Mouse (Mus musculus): Measurements from ENCODE around the gene Ap1m1. TPM values are rescaled to one million over a fixed set of nuclear protein-coding genes. Genes with fewer than 3 reads are reported as not detected.

Gene Ap1m1
- polyA plus RNA-seq, 1 experiment from 2014 or later: 64.1 TPM

DNA sequence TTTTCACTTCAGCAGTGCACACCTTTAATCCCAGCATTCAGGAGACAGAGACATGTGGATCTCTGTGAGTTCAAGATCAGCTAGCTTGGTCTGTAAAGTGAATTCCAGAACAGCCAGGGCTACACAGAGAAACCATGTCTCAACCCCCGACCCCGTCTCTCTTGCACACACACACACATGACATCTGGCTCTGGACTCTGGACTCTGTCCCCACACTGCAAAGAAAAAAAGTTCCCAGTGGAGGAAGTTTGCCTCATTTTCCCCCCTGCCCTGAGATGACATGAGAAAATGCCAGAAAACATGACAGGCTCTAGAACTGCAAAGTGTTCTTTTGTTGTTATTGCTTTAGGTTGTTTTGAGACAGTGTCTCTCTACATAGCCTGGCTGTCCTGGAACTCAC lies 20.0 kb downstream of the Ap1m1 start:
- Histone ChIP-seq H3K9ac (no peak overlapping the region), H3K36me3 (peaks cover 17% of the 10 kb centered on the region), H3K9me3 (replicated peaks) (no peaks in the 10 kb centered on the region), H3K4me1 (replicated peaks) (peaks cover 2% of the 10 kb centered on the region; the same call in 1 of the 2 replicates), H3K27ac (no peak overlapping the region), H3K27me3 (no peaks in the 10 kb centered on the region), H3K4me3 (replicated peaks) (no peak overlapping the region), H3K4me2 (no peak overlapping the region)
- DNase-seq: no peak
- ATAC-seq (ENCODE audit: low read depth): no peak
- WGBS (ENCODE audit: insufficient replicate concordance): 47% methylated on average over 2 of the region's 2 CpGs

DNA sequence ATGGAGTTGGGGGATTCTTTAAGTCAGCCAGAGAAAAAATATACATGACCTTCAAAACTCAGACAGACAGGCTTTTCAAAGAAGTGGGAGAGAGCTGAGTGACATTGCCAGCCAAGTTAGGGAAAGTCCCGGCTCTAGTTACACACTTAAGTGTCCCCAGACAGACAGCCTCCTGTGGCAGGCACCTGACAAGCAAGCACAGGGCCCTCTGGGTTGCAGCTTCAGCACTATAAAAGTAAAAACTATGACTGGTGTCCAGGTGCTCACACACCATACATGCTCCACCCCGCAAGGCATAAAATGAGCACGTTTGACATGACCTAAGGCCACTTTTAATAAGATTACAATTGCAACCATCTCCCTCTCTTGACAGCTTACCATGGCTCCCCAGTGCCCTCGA lies 20.8 kb downstream of the Ap1m1 start:
- Histone ChIP-seq H3K27me3 (no peaks in the 10 kb centered on the region), H3K9ac (no peak overlapping the region), H3K36me3 (peaks cover 9% of the 10 kb centered on the region), H3K4me3 (replicated peaks) (no peak overlapping the region), H3K4me1 (replicated peaks) (peaks cover 2% of the 10 kb centered on the region; the same call in 1 of the 2 replicates), H3K9me3 (replicated peaks) (no peaks in the 10 kb centered on the region), H3K27ac (no peak overlapping the region), H3K4me2 (no peak overlapping the region)
- no peak for ATAC-seq (ENCODE audit: low read depth)
- DNase-seq: no peak
- 56% methylated on average over 4 of the region's 4 CpGs for WGBS (ENCODE audit: insufficient replicate concordance)

DNA sequence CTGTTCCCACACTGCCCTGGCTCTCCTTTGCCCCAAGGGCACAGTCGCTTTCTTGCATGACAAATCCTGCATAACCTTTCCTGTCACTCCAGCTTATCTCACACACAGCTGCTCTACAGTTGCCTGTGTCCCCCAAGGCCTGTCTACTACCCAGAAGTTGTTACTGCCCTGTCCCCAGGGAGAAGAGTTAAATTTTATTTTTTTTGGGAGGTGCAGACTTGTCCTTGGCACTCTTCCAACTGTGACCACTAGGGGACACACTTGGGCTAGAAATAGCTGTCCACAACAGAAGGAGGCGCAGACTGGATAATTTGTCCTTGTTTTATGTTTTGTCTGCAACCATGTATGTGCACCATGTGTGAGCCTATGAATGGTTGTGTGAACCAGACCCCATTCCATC lies 21.2 kb downstream of the Ap1m1 start:
- Histone ChIP-seq H3K27ac (no peak overlapping the region), H3K4me3 (replicated peaks) (no peak overlapping the region), H3K36me3 (peaks cover 5% of the 10 kb centered on the region), H3K27me3 (no peaks in the 10 kb centered on the region), H3K9me3 (replicated peaks) (no peaks in the 10 kb centered on the region), H3K4me1 (replicated peaks) (peaks cover 2% of the 10 kb centered on the region; the same call in 1 of the 2 replicates), H3K4me2 (no peak overlapping the region), H3K9ac (no peak overlapping the region)
- peak; percentile 29 for ATAC-seq (ENCODE audit: low read depth)
- peak; percentile 32 for DNase-seq
- 28% methylated on average over 2 of the region's 2 CpGs for WGBS (ENCODE audit: insufficient replicate concordance)

DNA sequence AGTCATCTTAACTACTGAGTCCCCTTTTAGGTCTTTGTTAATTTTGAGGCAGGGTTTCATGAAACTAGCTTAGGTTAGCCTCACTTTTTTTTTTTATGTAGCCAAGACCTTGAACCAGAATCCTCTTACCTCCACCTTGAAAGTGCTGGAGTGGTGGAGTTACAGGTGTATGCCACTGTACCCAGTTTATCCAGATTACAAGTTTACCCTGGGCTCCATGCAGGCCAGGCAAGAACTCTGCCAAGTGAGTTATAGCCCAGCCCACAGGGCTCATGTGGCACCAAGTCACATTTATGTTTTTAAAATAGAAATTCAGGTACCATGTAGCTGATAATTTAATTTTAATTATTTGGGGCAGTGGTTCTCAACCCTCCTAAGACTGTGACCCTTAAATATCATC lies 21.6 kb downstream of the Ap1m1 start:
- H3K4me2 ChIP-seq: no peak overlapping the region
- no peaks in the 10 kb centered on the region for H3K27me3 ChIP-seq
- peaks cover 4% of the 10 kb centered on the region for H3K36me3 ChIP-seq
- H3K9me3 ChIP-seq (replicated peaks): no peaks in the 10 kb centered on the region
- H3K4me1 ChIP-seq (replicated peaks): peaks cover 2% of the 10 kb centered on the region; the same call in 1 of the 2 replicates
- no peak for DNase-seq
- no peak overlapping the region for H3K9ac ChIP-seq
- H3K4me3 ChIP-seq (replicated peaks): no peak overlapping the region
- no peak overlapping the region for H3K27ac ChIP-seq
- ATAC-seq (ENCODE audit: low read depth): no peak

DNA sequence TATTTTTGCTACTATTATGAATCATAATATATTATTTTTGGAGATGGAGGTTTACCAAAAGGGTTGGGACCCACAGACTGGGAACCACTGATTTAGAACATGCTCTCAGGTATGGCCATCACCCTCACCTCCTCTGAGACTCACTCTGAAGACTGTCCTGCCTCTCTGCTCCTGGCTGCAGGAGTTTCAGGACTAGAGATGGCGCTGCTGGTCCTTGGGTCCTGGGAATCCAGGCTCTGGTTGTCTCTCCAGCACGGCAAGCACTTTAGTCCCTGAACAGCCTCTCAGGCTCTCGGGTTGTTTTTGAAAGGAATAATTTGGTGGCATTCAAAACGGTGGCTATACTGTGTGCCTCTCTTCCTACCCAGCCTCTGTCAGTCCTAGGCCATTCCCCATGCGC lies 22.1 kb downstream of the Ap1m1 start:
- Histone ChIP-seq H3K9me3 (replicated peaks) (no peaks in the 10 kb centered on the region), H3K4me1 (replicated peaks) (peaks cover 2% of the 10 kb centered on the region; the same call in 1 of the 2 replicates), H3K4me3 (replicated peaks) (no peak overlapping the region), H3K9ac (no peak overlapping the region), H3K36me3 (peaks cover under 1% of the 10 kb centered on the region), H3K27me3 (no peaks in the 10 kb centered on the region), H3K4me2 (no peak overlapping the region), H3K27ac (no peak overlapping the region)
- DNase-seq (no peak), ATAC-seq (ENCODE audit: low read depth) (no peak)
- WGBS (ENCODE audit: insufficient replicate concordance): 58% methylated on average over 5 of the region's 5 CpGs

DNA sequence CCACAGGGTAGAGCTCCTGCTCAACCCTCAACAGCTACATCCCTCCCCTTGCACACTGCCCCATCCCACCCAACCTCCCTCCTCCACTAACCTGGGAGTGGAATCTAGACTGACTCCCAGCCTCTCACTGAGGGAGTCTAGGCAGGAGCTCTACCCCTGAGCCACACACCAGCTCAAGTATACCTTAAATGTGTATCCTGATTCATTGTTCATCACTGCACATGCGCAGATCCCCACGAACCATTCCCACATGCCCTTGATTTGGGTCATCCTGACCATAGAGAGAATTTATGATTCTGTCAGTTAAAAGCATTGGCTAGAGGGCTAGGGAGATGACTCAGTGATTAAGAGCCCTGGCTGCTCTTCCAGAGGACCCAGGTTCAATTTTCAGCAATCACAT lies 22.9 kb downstream of the Ap1m1 start:
- H3K4me2 ChIP-seq: no peak overlapping the region
- H3K9me3 ChIP-seq (replicated peaks): no peaks in the 10 kb centered on the region
- no peaks in the 10 kb centered on the region for H3K27me3 ChIP-seq
- no peak overlapping the region for H3K4me3 ChIP-seq (replicated peaks)
- DNase-seq: no peak
- no peak for ATAC-seq (ENCODE audit: low read depth)
- H3K4me1 ChIP-seq (replicated peaks): peaks cover 2% of the 10 kb centered on the region; the same call in 1 of the 2 replicates
- H3K36me3 ChIP-seq: no peaks in the 10 kb centered on the region
- H3K9ac ChIP-seq: no peak overlapping the region
- no peak overlapping the region for H3K27ac ChIP-seq
- WGBS (ENCODE audit: insufficient replicate concordance): 71% methylated on average over 2 of the region's 2 CpGs

DNA sequence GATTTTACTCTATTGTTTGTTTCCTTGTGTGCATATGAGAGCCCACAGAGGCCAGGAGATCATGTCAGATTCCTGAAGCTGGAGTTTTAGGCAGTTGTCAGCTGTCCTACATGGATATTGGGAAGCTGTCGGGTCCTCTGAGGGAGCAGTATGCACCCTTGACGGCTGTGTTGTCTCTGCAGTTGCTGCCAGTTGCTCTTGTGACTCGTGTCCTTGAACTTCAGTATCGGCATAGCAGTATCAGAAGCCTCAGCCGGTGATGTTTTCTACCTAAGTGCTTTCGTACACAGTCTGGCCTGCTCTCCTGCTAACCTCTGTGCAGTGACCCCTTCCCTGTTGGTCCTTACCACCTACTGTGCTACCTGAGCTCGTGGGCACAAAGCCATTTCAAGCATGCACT lies 23.6 kb downstream of the Ap1m1 start:
- Histone ChIP-seq H3K4me3 (replicated peaks) (no peak overlapping the region), H3K9me3 (replicated peaks) (no peaks in the 10 kb centered on the region), H3K4me2 (no peak overlapping the region), H3K27ac (no peak overlapping the region), H3K36me3 (no peaks in the 10 kb centered on the region), H3K27me3 (no peaks in the 10 kb centered on the region), H3K9ac (no peak overlapping the region), H3K4me1 (replicated peaks) (peaks cover 7% of the 10 kb centered on the region)
- 55% methylated on average over 7 of the region's 7 CpGs for WGBS (ENCODE audit: insufficient replicate concordance)
- ATAC-seq (ENCODE audit: low read depth): no peak
- no peak for DNase-seq

DNA sequence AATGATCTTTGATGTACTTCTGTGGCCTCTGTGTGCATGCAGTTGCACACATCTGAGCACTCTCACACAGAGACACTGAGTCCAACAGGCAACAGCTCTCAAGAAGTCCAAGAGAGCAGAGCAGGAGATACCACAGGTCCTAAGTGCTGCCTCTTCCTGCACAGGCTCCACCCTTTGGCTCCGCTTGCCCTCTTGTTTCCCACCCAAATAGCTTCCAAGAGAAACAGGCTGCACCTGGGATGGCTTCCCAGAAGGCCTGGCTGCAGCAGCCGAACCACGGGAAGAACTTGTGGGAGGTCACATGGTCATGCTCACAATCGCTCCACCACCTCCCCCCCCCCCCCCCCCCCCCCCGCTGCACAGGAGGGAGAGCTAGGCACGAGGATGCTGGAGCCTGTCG lies 25.5 kb downstream of the Ap1m1 start:
- no peak for DNase-seq
- 46% methylated on average over 6 of the region's 7 CpGs for WGBS (ENCODE audit: insufficient replicate concordance)

DNA sequence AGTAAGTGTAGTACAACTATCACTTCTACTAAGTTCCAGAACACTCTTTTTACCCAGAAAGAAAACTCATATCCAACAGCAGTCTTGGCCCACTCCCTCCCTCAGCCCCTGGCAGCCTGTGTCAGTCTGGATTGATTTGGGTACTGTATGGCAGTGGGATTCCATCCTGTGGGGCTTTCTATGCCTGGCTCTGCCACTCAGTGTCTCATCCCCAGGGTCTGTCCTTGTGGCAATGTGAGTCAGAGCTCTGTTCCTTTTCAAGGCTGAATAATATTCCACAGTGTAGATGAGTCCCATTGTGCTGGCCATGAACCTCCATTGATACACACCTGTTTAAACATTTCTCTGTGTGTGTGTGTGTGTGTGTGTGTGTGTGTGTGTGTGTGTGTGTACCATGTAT lies 26.9 kb downstream of the Ap1m1 start:
- H3K4me1 ChIP-seq (replicated peaks): peaks cover 30% of the 10 kb centered on the region
- no peaks in the 10 kb centered on the region for H3K27me3 ChIP-seq
- no peak overlapping the region for H3K4me3 ChIP-seq (replicated peaks)
- DNase-seq (no peak), ATAC-seq (ENCODE audit: low read depth) (no peak)
- H3K9ac ChIP-seq: no peak overlapping the region
- no peaks in the 10 kb centered on the region for H3K36me3 ChIP-seq
- no peak overlapping the region for H3K4me2 ChIP-seq
- H3K9me3 ChIP-seq (replicated peaks): no peaks in the 10 kb centered on the region
- H3K27ac ChIP-seq: no peak overlapping the region

More for the DNA sequence above, 25.5 kb downstream of the Ap1m1 start:
- H3K9me3 ChIP-seq (replicated peaks): no peaks in the 10 kb centered on the region
- H3K4me3 ChIP-seq (replicated peaks): no peak overlapping the region
- H3K27me3 ChIP-seq: no peaks in the 10 kb centered on the region
- no peaks in the 10 kb centered on the region for H3K36me3 ChIP-seq
- no peak overlapping the region for H3K27ac ChIP-seq
- H3K4me1 ChIP-seq (replicated peaks): peaks cover 17% of the 10 kb centered on the region
- ATAC-seq (ENCODE audit: low read depth): no peak
- H3K9ac ChIP-seq: no peak overlapping the region
- H3K4me2 ChIP-seq: no peak overlapping the region

DNA sequence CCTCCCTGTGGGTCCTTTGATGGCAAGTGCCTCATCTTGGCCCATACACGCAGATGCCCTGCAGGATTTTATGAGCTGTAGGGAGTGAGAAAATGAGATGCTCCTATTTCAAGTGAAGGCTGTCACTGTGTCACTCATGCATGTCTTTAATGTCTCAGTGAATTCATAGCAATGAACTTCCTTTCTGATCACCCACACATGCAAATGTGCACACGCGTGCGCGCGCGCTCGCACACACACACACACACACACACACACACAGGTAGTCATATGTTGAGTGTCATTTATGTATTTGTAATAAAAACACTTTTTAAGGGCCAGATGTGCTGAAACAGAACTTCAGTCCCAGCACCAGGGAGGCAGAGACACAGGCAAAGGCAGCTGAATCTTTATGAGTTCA lies 27.3 kb downstream of the Ap1m1 start:
- no peak overlapping the region for H3K4me3 ChIP-seq (replicated peaks)
- no peak overlapping the region for H3K4me2 ChIP-seq
- peaks cover 34% of the 10 kb centered on the region for H3K4me1 ChIP-seq (replicated peaks)
- DNase-seq (no peak), ATAC-seq (ENCODE audit: low read depth) (no peak)
- H3K27ac ChIP-seq: no peak overlapping the region
- no peaks in the 10 kb centered on the region for H3K9me3 ChIP-seq (replicated peaks)
- no peak overlapping the region for H3K9ac ChIP-seq
- no peaks in the 10 kb centered on the region for H3K36me3 ChIP-seq
- WGBS (ENCODE audit: insufficient replicate concordance): 93% methylated on average over 8 of the region's 8 CpGs
- H3K27me3 ChIP-seq: no peaks in the 10 kb centered on the region

DNA sequence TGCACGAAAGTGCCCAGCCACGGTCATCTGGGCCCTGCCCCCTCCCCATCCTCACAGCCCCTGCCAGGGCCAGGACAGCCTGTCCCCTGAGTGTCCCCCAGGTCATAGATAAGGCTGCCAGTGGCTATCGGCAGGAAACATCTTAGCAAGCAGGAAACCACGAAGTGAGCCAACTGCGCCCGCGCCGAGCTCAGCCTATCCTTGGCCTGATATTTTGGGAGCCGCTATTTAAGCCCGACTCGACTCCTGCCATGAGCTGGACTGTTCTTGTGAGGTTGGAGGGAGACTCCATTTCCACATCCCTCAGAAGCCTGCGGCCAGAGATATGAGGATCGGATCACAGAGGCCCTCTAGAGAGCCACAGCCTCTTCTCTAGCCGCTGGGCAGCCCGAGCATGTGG lies 28.5 kb downstream of the Ap1m1 start:
- H3K9ac ChIP-seq: peak overlapping the region; percentile 45
- DNase-seq: peak; percentile 69
- H3K4me3 ChIP-seq (replicated peaks): no peak overlapping the region; the same call in 1 of the 2 replicates
- WGBS (ENCODE audit: insufficient replicate concordance): 19% methylated on average over 15 of the region's 15 CpGs
- peak overlapping the region; percentile 53 for H3K4me2 ChIP-seq
- H3K4me1 ChIP-seq (replicated peaks): peaks cover 37% of the 10 kb centered on the region
- H3K27ac ChIP-seq: peak overlapping the region; percentile 71
- H3K27me3 ChIP-seq: no peaks in the 10 kb centered on the region
- no peaks in the 10 kb centered on the region for H3K36me3 ChIP-seq
- peak; percentile 84 for ATAC-seq (ENCODE audit: low read depth)
- H3K9me3 ChIP-seq (replicated peaks): no peaks in the 10 kb centered on the region

DNA sequence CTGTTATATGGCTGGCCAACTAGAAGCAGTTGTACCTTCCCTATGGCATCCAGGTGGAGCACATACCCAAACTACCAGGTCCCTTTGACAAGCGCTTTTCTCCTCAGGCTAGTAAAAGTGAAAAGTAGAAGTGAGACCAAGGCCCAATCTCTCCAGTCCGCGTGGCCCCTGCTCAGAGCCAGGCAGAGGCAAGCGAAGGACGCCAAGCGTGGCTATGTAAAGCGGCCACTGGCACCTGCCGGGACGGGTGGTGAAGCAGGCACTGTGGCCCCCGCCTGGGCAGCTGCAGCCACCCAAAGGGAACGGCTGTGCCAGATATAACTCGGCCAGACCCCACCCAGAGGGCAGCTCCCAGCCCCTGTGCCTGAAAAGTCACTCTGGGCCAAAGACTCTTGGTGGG lies 30.8 kb downstream of the Ap1m1 start:
- no peaks in the 10 kb centered on the region; the same call in 1 of the 2 replicates for H3K27me3 ChIP-seq
- H3K4me1 ChIP-seq (replicated peaks): peaks cover 37% of the 10 kb centered on the region
- H3K36me3 ChIP-seq: no peaks in the 10 kb centered on the region
- H3K9ac ChIP-seq: no peak overlapping the region
- H3K4me2 ChIP-seq: no peak overlapping the region
- WGBS (ENCODE audit: insufficient replicate concordance): 79% methylated on average over 12 of the region's 12 CpGs
- DNase-seq (no peak), ATAC-seq (ENCODE audit: low read depth) (no peak)
- no peak overlapping the region for H3K27ac ChIP-seq
- H3K4me3 ChIP-seq (replicated peaks): no peak overlapping the region
- no peaks in the 10 kb centered on the region for H3K9me3 ChIP-seq (replicated peaks)
